Mouse (Mus musculus): ENCODE measurements at regions not wholly inside any gene's neighbourhood (a gene's known extent, or its start where the extent isn't known, plus 50 kb on each side); places are given as distances from the start of the nearest gene placed in this dataset.

- Histone ChIP-seq H3K27ac (ENCODE audit: insufficient read depth, low read length) (no peak overlapping the region), H3K4me1 (ENCODE audit: control insufficient read depth, insufficient read depth, insufficient read length) (no peaks in the 10 kb centered on the region), H3K27me3 (ENCODE audit: control insufficient read depth, insufficient read depth, low read length) (no peaks in the 10 kb centered on the region), H3K36me3 (ENCODE audit: control insufficient read depth, insufficient read depth, low read length) (no peaks in the 10 kb centered on the region), H3K4me3 (ENCODE audit: extremely low read depth, insufficient read depth, insufficient read length) (no peak overlapping the region)
- no peak for DNase-seq (ENCODE audit: low read depth in 1 of 2, low spot score in 2 of 2)
- no peak for TF ChIP-seq CTCF (IDR thresholded peaks at IDR 0.05; ENCODE audit: extremely low read depth, insufficient read depth, insufficient read length, insufficient replicate concordance)
- no peak for TF ChIP-seq POLR2A (IDR thresholded peaks at IDR 0.05; ENCODE audit: low read depth, low read length)
- 74% methylated on average over 4 of the region's 4 CpGs for WGBS
Observed at GRCm38 (mm10) chr19:56100131-56100872, 186.6 kb upstream of the Habp2 start.

GRCm38 (mm10) chr19:56102454-56103080, 184.4 kb upstream of the Habp2 start:
- Histone ChIP-seq H3K27ac (ENCODE audit: insufficient read depth, low read length) (no peak overlapping the region), H3K4me3 (ENCODE audit: extremely low read depth, insufficient read depth, insufficient read length) (no peak overlapping the region), H3K36me3 (ENCODE audit: control insufficient read depth, insufficient read depth, low read length) (no peaks in the 10 kb centered on the region), H3K4me1 (ENCODE audit: control insufficient read depth, insufficient read depth, insufficient read length) (no peaks in the 10 kb centered on the region), H3K27me3 (ENCODE audit: control insufficient read depth, insufficient read depth, low read length) (no peaks in the 10 kb centered on the region)
- WGBS: 88% methylated on average over 7 of the region's 7 CpGs
- no peak for DNase-seq (ENCODE audit: low read depth in 1 of 2, low spot score in 2 of 2)
- TF ChIP-seq CTCF (IDR thresholded peaks at IDR 0.05; ENCODE audit: extremely low read depth, insufficient read depth, insufficient read length, insufficient replicate concordance): no peak

- Histone ChIP-seq H3K36me3 (ENCODE audit: control insufficient read depth, insufficient read depth, low read length) (no peaks in the 10 kb centered on the region), H3K27me3 (ENCODE audit: control insufficient read depth, insufficient read depth, low read length) (no peaks in the 10 kb centered on the region), H3K27ac (ENCODE audit: insufficient read depth, low read length) (no peak overlapping the region), H3K4me3 (ENCODE audit: extremely low read depth, insufficient read depth, insufficient read length) (no peak overlapping the region), H3K4me1 (ENCODE audit: control insufficient read depth, insufficient read depth, insufficient read length) (no peaks in the 10 kb centered on the region)
- no peak for DNase-seq (ENCODE audit: low read depth in 1 of 2, low spot score in 2 of 2)
- TF ChIP-seq POLR2A (IDR thresholded peaks at IDR 0.05; ENCODE audit: low read depth, low read length): no peak
- no peak for TF ChIP-seq CTCF (IDR thresholded peaks at IDR 0.05; ENCODE audit: extremely low read depth, insufficient read depth, insufficient read length, insufficient replicate concordance)
- 95% methylated on average over 4 of the region's 4 CpGs for WGBS
Observed at GRCm38 (mm10) chr19:56105073-56105451, 181.9 kb upstream of the Habp2 start.

DNA sequence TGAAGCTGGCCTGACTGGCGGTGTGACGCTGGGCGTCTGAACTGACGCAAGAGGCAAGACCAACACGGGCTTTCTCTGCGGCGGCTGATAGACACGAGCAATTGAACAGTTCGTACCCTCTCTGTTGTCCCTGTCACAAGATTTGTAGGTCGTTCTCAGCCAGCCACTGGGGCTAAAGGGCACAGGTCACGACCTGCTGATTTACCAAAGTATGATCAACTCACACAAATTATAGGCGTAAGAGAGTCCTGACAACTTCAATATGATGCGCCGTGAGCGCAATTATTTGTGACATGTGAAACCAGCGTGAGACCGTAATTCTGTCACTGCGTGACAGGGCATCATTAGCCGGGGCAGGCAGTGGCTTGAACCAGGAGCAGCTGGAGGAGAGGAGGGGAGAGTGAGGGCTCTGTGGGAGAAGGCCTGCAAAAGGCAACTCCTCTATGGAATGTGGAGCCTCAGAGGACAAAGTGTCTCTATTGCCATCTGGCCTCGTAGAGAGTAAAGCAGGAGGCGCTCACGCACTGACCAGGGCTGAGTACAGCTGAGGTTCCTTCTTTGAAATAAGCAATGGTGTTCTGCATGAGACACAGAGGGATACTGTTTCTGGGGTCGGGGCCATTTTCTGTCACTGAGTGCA, 181.4 kb upstream of the Habp2 start:
- H3K36me3 ChIP-seq (ENCODE audit: control insufficient read depth, insufficient read depth, low read length): no peaks in the 10 kb centered on the region
- 92% methylated on average over 23 of the region's 23 CpGs for WGBS
- DNase-seq (ENCODE audit: low read depth in 1 of 2, low spot score in 2 of 2): no peak
- H3K4me1 ChIP-seq (ENCODE audit: control insufficient read depth, insufficient read depth, insufficient read length): no peaks in the 10 kb centered on the region
- TF ChIP-seq POLR2A (IDR thresholded peaks at IDR 0.05; ENCODE audit: low read depth, low read length) (no peak), CTCF (IDR thresholded peaks at IDR 0.05; ENCODE audit: extremely low read depth, insufficient read depth, insufficient read length, insufficient replicate concordance) (no peak)
- H3K27ac ChIP-seq (ENCODE audit: insufficient read depth, low read length): no peak overlapping the region
- no peak overlapping the region for H3K4me3 ChIP-seq (ENCODE audit: extremely low read depth, insufficient read depth, insufficient read length)
- no peaks in the 10 kb centered on the region for H3K27me3 ChIP-seq (ENCODE audit: control insufficient read depth, insufficient read depth, low read length)

GRCm38 (mm10) chr19:56108796-56109195, 178.1 kb upstream of the Habp2 start:
- Histone ChIP-seq H3K4me1 (ENCODE audit: control insufficient read depth, insufficient read depth, insufficient read length) (no peaks in the 10 kb centered on the region), H3K27me3 (ENCODE audit: control insufficient read depth, insufficient read depth, low read length) (no peaks in the 10 kb centered on the region), H3K36me3 (ENCODE audit: control insufficient read depth, insufficient read depth, low read length) (no peaks in the 10 kb centered on the region), H3K4me3 (ENCODE audit: extremely low read depth, insufficient read depth, insufficient read length) (no peak overlapping the region), H3K27ac (ENCODE audit: insufficient read depth, low read length) (no peak overlapping the region)
- WGBS: 91% methylated on average over 6 of the region's 6 CpGs
- TF ChIP-seq CTCF (IDR thresholded peaks at IDR 0.05; ENCODE audit: extremely low read depth, insufficient read depth, insufficient read length, insufficient replicate concordance): no peak
- no peak for TF ChIP-seq POLR2A (IDR thresholded peaks at IDR 0.05; ENCODE audit: low read depth, low read length)
- DNase-seq (ENCODE audit: low read depth in 1 of 2, low spot score in 2 of 2): no peak

DNA sequence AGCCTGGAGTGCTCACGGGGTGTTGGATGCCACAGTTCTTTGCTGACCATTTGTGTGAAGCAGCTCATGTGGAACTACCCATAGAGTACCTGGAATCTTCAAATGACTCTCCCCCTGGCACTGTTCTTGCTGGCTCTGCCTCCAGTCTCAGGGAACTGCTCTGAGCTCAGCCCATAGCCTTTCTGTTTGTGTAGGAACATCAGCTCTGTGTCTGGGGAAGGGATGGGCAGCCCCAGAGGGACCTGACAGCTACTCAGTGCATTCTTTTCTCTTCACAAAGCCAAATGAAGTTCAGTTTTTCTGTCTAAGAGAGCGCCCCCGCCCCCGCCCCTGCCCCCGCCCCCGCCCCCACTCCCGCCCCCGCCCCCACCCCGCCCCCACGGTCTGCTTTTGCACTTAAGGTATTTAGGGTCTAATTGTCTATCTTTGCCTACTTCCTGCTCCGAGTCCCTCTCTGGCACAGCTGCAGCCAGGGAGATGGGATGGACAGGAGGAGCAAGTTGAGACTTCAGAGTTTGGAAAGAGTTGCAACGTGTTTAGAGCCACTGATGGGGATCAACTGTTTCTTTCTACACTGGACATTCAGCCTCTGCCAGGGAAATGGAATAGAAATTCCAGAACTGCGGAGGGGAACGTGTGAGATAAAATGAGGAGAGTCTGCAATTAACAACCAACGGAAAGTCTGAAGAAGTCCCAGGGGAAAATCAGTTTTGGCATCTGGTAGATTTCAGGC, 171.2 kb upstream of the Habp2 start:
- TF ChIP-seq POLR2A (IDR thresholded peaks at IDR 0.05; ENCODE audit: low read depth, low read length): no peak
- TF ChIP-seq CTCF (IDR thresholded peaks at IDR 0.05; ENCODE audit: extremely low read depth, insufficient read depth, insufficient read length, insufficient replicate concordance): no peak
- DNase-seq (ENCODE audit: low read depth in 1 of 2, low spot score in 2 of 2): no peak
- WGBS: 69% methylated on average over 15 of the region's 15 CpGs
- Histone ChIP-seq H3K36me3 (ENCODE audit: control insufficient read depth, insufficient read depth, low read length) (no peaks in the 10 kb centered on the region), H3K27ac (ENCODE audit: insufficient read depth, low read length) (no peak overlapping the region), H3K4me1 (ENCODE audit: control insufficient read depth, insufficient read depth, insufficient read length) (no peaks in the 10 kb centered on the region), H3K27me3 (ENCODE audit: control insufficient read depth, insufficient read depth, low read length) (no peaks in the 10 kb centered on the region), H3K4me3 (ENCODE audit: extremely low read depth, insufficient read depth, insufficient read length) (no peak overlapping the region)
